Mouse (Mus musculus): ENCODE data around the gene Zp1.

- TF ChIP-seq CTCF (conservative IDR thresholded peaks at IDR 0.05; ENCODE audit: low read length) (no peak), POU5F1 (IDR thresholded peaks at IDR 0.05; ENCODE audit: borderline replicate concordance, low read length) (no peak), NANOG (IDR thresholded peaks at IDR 0.05; ENCODE audit: borderline replicate concordance, low read length) (no peak)
These were observed 42.1 kb downstream of the Zp1 start for GRCm38 (mm10) chr19:10878201-10878837.

All from E14TG2a.4 (cell line).